Mouse (Mus musculus) hindbrain, embryonic 11.5 days (tissue): Measurements from ENCODE around the gene Rnf186. TPM values are rescaled to one million over a fixed set of nuclear protein-coding genes. Genes with fewer than 3 reads are reported as not detected.

Experiments used
- ATAC-seq: fragments of 200-750 bp; cut with Nextera tagmentation; 2 replicates; pipeline ENCODE4 v1.8.0; 2017; ENCODE audit warnings: mild to moderate bottlenecking, moderate TSS enrichment, moderate library complexity; ENCODE audit not compliant: low FRiP score
- DNase-seq: peaks from one replicate; pipeline ENCODE4 v3.0.0-alpha.2; 2015; ENCODE audit warnings: low spot score
- H3K27ac ChIP-seq: fragments of 300-500 bp; sonication (generic); 2 replicates; pipeline ENCODE4 v1.5.1; 2014; ENCODE audit warnings: mild to moderate bottlenecking, low read depth, low read length
- H3K27me3 ChIP-seq: fragments of 300-500 bp; sonication (generic); 2 replicates; pipeline ENCODE4 v1.6.1; 2014; ENCODE audit warnings: mild to moderate bottlenecking, low read length, moderate library complexity, mixed read lengths; ENCODE audit not compliant: control insufficient read depth, insufficient read depth
- H3K36me3 ChIP-seq: fragments of 300-500 bp; sonication (generic); 2 replicates; pipeline ENCODE4 v1.6.1; 2014; ENCODE audit warnings: mild to moderate bottlenecking, low read length, moderate library complexity, mixed read lengths; ENCODE audit not compliant: control insufficient read depth, insufficient read depth
- H3K4me1 ChIP-seq: fragments of 300-500 bp; sonication (generic); replicated peaks from 2 replicates; pipeline ENCODE4 v1.6.1; 2014; ENCODE audit warnings: low read length, mixed read lengths; ENCODE audit not compliant: control insufficient read depth, insufficient read depth
- H3K4me2 ChIP-seq: fragments of 300-500 bp; sonication (generic); replicated peaks from 2 replicates; pipeline ENCODE4 v1.6.1; 2014; ENCODE audit warnings: mild to moderate bottlenecking, low read depth, low read length
- H3K4me3 ChIP-seq: fragments of 300-500 bp; sonication (generic); 2 replicates; pipeline ENCODE4 v1.5.1; 2014; ENCODE audit warnings: low read depth, low read length
- H3K9ac ChIP-seq: fragments of 300-500 bp; sonication (generic); 2 replicates; pipeline ENCODE4 v1.6.1; 2014; ENCODE audit warnings: low read depth, low read length
- H3K9me3 ChIP-seq: fragments of 300-500 bp; sonication (generic); 2 replicates; pipeline ENCODE4 v1.6.1; 2016; ENCODE audit warnings: low read length; ENCODE audit not compliant: control insufficient read depth
- WGBS: fragments of 180-500 bp; shearing (Covaris S2); extraction: QIAGEN DNeasy Blood & Tissue Kit; methylation state at CpG from one replicate; pipeline ENCODE4 v1.1.7; 2014; 5-methylcytosine and 5-hydroxymethylcytosine counted together
- polyA plus RNA-seq: library from polyadenylated mRNA; unstranded; fragments of >200 nt; fragmentation: Nextera tagmentation; extraction: Ambion mirVana; gene quantifications from 2 replicates; pipeline ENCODE4 v1.2.1, GENCODE M21; 2014

Rnf186 gene
- polyA plus RNA-seq, 1 experiment from 2014 or later = not detected

DNA sequence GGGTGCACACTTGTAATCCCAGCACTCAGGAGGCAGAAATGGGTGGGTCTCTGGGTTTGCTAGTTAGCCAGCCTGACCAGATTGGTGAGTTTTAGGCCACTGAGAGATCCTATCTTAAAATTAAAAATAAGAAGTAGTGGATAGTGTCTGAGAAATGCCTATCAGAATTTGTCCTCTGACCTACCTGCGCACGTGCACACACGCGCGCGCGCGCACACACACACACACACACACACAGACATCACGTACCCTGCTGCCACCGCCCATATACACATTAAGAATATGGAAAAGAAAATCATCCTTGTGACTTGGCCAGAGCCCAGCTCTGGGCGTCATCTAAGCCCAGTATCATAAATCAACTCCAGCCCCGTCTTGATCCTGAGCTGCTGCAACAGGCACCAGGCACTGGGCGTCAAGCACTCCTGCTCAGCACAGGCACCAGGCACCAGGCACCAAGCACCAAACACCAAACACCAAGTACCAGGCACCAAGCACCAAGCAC, 44.3 kb downstream of the Rnf186 start:
- Histone ChIP-seq H3K27ac (no peak overlapping the region), H3K4me1 (peaks cover 3% of the 10 kb centered on the region; the same call in 1 of the 2 replicates), H3K4me3 (no peak overlapping the region), H3K9ac (no peak overlapping the region), H3K27me3 (no peaks in the 10 kb centered on the region), H3K4me2 (no peak overlapping the region), H3K9me3 (no peaks in the 10 kb centered on the region), H3K36me3 (no peaks in the 10 kb centered on the region)
- 96% methylated on average over 13 of the region's 13 CpGs for WGBS
- ATAC-seq = no peak
- no peak for DNase-seq

DNA sequence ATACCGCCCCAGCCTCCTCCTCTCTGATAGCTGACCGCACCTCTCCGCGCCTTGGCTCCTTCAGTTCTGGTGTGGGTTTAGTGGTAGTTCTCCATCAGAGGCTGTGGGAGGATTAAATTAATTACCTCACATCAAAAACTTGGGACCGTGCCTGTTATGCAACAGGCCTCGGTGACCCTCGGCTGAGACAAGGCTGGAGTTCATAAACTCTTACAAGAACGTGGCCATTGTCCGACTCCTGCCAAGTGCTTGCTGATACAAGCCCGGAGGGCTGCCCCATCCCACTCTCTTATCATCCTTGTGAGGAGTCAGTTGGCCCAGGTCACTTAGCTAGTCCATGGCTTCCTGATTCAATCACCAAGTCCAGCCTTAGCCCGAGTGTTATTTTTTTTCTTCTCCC, 46.4 kb downstream of the Rnf186 start:
- 91% methylated on average over 11 of the region's 11 CpGs for WGBS

DNA sequence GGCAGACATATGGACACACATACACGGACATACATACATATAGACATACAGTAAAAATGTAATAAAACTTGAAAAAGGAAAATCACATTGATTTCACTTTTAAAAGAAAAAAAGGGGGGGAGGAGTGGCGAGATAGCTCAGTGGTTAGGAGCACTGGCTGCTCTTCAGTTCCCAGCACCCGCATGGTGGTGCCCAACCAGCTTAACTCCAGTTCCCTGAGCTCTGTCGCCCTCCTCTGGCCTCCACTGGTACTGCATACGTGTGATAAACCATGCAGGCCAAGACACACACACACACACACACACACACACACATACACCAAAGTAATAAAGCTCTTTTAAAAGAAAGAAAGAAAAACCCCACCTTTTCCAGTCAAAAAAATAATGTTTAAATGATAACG, 47.9 kb downstream of the Rnf186 start:
- H3K4me2 ChIP-seq = no peak overlapping the region

More for the DNA sequence above, 46.4 kb downstream of the Rnf186 start:
- Histone ChIP-seq H3K4me3 (no peak overlapping the region), H3K27ac (no peak overlapping the region), H3K4me2 (no peak overlapping the region), H3K4me1 (peaks cover 2% of the 10 kb centered on the region; the same call in 1 of the 2 replicates), H3K36me3 (no peaks in the 10 kb centered on the region), H3K9ac (no peak overlapping the region), H3K27me3 (no peaks in the 10 kb centered on the region), H3K9me3 (no peaks in the 10 kb centered on the region)
- ATAC-seq = no peak
- DNase-seq = no peak

More for the DNA sequence above, 47.9 kb downstream of the Rnf186 start:
- WGBS = 82% methylated on average over 6 of the region's 6 CpGs
- no peaks in the 10 kb centered on the region for H3K27me3 ChIP-seq
- DNase-seq = no peak
- no peaks in the 10 kb centered on the region for H3K36me3 ChIP-seq
- no peaks in the 10 kb centered on the region for H3K4me1 ChIP-seq
- no peak overlapping the region for H3K9ac ChIP-seq
- H3K9me3 ChIP-seq = no peaks in the 10 kb centered on the region
- no peak overlapping the region for H3K4me3 ChIP-seq
- no peak overlapping the region for H3K27ac ChIP-seq
- no peak for ATAC-seq

Other genes with a start within 250 kb of the Rnf186 start
- gene Pla2g2c, start 242.3 kb upstream of the Rnf186 start, polyA plus RNA-seq = 0.48 and 0.68 TPM in 2 replicates
- 2.8 and 4.3 TPM in 2 replicates for gene Ubxn10, start 229.9 kb upstream of the Rnf186 start, polyA plus RNA-seq
- 0.12 TPM in 1 of 2 replicates, not detected in the other for gene Pla2g2f, start 209.5 kb upstream of the Rnf186 start, polyA plus RNA-seq
- gene Pla2g2d, start 191.4 kb upstream of the Rnf186 start, polyA plus RNA-seq = 0.84 and 1.5 TPM in 2 replicates
- gene Pla2g5, start 103.6 kb upstream of the Rnf186 start, polyA plus RNA-seq = 0.39 TPM in 1 of 2 replicates, not detected in the other
- not detected in 2 replicates for gene Gm13030, start 93.1 kb upstream of the Rnf186 start, polyA plus RNA-seq
- not detected in 2 replicates for gene Pla2g2e, start 89.2 kb upstream of the Rnf186 start, polyA plus RNA-seq
- 3.1 and 3.5 TPM in 2 replicates for gene Otud3, start 53.2 kb upstream of the Rnf186 start, polyA plus RNA-seq
- gene Tmco4, start 5.8 kb downstream of the Rnf186 start, polyA plus RNA-seq = 0.61 and 1.3 TPM in 2 replicates
- not detected in 2 replicates for gene Htr6, start 108.5 kb downstream of the Rnf186 start, polyA plus RNA-seq
- 17.2 and 19.6 TPM in 2 replicates for gene Nbl1, start 125.9 kb downstream of the Rnf186 start, polyA plus RNA-seq
- gene Minos1, start 164.0 kb downstream of the Rnf186 start, polyA plus RNA-seq = 399 TPM in 2 replicates
- gene Capzb, start 225.8 kb downstream of the Rnf186 start, polyA plus RNA-seq = 239 and 255 TPM in 2 replicates